Mouse (Mus musculus): ENCODE results near the gene Tbx18.

The Tbx18 gene

DNA sequence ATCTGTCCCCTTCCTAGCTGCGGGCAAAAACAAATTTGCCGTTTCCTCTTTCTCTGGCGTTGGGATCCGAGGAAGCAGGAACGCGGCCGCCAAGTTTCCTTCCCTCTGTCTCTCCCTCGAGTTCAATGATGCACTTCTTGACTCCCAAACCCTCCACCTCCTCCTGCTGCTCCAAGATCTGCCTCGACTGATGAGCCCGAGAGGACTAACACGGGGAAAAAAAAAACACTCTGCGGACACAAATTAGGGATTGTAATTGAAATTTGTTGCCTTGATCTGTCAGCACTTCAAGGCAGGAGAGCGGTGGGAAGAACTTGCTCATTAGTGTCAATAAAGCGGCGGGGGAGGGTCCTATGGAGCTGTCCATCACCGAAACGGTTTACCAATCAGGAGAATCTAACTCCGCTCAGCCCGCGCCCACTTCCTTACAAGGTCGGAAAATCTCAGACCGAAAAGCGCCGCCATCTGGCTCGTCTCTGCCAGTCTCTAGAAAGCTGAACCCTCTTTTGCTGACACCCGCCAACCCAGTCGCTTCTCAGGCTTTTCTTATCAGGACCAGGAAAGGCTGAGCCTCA lies at the start of gene Tbx18:
Gene Tbx18 (minus strand): TSS at position 300 of the 575 bp plus-strand sequence.
- DNase-seq, result peak; percentile 85 to 89

DNA sequence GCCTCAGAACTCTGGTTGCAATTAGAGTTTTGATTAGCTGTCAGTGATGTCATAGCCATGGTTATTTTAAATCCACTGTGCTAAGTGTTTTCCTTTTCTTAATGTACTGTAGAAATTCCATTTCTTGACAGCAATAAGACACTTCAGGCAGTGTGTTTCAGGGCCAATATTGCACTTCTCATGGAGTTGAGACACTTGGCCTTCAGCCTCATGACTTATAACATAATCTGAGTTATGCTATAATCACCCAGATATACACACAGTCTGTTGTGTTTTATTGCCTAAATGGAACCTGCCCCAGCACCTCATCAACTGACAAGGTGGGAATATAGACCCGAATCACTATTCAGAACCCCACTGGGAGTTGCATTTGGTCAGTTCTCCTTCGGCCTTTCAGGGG lies 42.9 kb upstream of the Tbx18 start:
- no peak for DNase-seq

DNA sequence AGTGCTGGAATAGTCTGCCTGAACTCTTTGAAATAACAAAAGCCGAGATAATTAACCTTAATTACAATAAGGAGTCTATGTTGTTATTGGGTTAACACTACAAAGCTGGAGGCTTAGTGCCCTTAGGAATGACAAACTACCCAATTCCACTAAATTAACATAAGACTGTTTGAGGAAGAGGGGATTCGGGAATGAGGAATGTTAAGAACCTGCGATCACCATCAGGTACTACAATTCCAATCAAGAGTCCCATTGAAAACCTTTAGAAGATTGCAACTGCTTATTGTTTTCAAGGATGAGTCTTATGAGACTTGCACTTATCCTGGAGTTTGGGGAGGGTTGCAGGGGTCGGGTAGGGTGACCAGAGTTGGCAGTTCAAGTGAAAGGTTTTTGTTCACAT lies 24.6 kb upstream of the Tbx18 start:
- no peak for DNase-seq

DNA sequence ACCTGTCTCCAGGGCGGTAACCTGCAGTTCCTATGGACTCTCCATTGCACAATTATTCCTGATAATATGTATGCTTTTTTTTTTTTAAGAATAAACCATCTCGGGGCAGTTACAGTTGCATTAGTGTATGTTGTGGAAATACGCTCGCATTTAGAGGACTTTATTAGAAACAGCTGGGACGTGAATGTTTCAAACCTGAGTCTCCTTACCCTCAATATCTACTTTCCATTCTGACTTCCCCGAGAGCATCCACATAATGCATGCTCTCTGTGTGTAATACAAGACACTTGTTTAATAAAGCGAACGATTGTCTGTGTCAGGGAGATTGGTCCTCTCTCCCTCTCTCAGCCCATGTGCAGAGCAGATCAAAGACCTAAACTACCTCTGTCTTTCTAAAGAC lies 10.5 kb upstream of the Tbx18 start:
- no peak for DNase-seq

DNA sequence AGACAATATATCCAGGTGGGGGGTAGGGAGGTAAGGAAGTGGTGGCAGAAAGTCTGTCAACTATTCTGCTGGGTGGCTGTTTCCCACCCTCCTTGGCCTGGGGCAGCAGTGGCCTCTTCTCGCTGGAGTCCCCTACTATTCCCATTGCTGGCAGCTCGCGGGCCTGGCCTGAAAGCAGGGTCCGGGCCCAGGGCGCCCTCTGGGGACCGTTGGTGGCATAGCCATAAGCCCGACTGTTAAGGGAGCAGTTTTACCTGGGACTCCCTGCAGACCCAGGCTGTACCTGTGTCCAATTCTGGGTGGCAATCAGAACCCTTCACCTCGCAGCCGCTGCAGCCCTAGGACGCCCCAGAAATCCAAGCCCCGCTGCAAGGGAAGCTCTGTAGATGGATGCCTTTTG lies 9.6 kb upstream of the Tbx18 start:
- DNase-seq, result peak; percentile 87 to 90

DNA sequence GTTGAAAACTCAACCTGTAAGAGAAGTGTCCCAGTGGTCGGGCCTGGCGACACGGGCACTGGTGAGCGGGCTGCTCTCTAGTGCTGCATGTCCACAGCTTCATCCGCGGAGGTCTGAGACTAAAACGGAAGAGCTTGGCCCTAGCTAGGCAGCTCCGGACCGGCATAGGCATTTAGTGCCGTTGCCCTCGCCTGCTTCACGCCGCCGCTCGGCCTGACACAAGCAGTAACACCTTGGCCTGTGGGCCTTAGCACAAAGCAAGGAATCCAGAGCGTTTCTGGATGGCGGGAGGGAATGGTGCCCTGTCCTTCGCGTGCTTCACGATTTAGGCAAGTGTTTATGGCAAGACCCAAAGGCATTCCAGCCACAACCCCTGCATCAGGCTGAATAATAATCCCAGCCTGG lies 9.2 kb upstream of the Tbx18 start:
- DNase-seq, result peak; percentile 18 to 41

DNA sequence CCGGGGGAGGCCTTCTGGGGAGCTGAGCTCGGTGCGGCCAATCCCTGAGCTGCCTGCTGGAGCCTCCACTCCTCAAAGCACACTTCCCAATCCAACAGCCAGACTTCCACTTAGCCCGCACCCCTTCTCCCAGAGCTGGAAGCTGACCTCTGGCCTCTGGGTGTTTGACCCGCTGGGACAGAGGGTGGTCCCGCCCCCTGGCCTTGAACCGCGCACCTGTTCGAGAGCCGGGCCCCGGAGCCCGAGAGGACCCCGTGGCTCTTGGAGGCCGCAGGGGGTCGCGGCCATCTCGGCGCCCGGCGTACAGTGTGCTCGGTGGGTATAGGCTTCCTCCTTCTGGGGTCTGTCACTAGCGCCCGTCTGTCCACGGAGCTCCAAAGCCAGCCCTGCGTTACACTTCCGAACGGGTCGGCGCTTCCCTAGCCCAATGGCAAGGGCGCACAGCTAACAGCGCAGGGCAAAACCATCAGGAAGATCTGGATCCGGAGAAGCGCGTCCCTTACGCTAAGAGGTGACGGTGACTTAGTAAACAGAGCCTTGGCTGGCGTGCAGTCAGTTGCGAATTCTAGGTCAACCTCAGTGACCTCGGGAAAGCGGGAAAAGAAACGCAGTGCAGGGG lies 8.6 kb upstream of the Tbx18 start:
- peak; percentile 25 to 37 for DNase-seq

DNA sequence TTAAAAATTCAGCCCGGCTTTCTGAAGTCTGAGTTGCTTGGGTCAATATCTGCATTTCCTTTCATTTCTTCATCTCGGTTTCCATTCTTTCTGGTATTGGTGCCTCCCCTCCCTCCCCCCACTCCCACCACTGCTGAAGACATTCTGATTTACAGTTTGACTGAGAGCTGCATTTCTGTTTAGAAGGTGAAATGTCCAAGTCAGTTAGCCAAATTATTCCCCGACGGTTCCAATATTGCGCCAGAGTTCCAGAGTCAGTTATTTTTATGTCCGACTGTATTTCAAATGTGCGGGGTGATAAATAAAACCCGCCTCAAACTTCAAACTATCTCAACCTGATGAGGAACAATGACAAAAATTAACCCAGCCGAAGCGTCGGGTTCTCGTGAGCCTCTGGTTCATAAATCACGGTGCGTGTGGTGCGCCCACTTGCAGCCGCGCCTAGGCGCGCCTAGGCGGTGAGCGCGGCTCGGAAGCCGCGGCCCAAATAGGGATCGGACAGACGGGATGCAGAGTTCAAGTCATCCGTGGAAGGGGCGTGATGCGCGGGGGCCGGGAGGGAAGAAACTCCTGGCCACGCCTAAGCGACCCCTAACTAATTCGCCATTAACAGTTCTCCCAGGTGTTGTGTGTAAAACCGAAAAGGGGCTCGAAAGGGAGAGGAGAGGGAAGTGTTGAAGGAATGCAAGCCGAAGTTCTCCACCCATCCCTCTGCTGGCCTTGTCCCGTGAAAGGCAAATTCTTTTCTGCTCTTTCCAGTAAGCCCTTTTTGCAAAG lies 7.9 kb upstream of the Tbx18 start:
- DNase-seq, result no peak

DNA sequence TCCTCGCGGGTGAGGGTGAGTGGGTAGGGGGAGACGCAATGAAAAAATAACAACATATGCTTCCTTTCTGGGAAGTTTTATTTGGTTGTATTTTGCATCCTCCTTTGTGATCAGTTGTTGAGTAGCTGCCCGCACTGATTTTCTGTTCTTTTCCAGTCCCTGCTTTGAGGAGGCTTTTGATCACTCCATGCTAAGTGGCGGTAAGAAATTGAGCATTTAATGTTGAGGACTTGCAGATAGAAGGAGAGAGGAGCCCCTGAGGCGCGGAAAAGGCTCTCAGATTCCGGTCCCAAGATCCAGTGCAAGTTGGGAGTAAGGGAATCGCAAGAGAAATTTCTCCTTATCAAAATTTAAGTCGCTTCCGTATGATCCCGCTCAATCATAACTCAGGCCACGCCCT lies 7.1 kb upstream of the Tbx18 start:
- peak in 1 of 2 experiments; percentile 47 for DNase-seq

DNA sequence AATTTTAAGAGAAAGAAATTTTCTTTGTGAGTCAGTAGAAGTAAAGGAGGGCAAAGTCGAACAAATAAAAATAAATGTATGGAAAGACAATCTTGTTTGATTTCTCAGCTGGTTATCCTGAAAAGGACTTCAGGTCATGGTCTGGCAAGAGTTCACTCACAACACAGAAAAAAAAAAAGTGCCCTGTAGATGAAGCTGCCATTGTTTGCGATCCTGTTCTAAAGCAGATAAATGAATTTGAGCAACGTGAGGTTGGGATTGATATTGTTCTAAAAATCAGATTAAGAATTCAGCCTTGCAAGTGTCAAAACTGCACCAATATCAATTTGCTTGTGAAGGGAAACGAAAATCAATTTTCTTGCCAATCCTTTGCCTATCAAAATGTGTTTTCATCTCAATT lies 6.2 kb upstream of the Tbx18 start:
- peak in 1 of 2 experiments; percentile 28 for DNase-seq

DNA sequence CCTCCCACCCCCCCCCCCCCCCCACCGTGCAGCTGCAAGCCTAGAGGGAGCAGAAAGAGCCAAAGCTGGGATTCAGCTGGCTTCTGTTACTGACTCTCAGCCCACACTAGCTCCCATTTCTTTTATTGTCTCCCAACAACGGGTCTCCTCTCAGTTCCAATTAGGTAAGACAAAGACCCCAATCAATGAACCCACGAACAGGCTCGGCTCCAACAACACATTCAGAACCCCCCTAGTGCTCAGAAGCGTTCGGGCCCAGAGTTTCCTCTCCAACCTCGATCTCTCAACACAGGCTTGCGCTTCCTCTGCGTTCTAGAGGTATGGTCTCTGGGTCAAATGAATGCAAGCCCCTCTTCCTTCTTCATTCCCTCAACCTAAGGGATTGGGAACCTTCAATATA lies 4.0 kb upstream of the Tbx18 start:
- DNase-seq, result peak in 1 of 2 experiments; percentile 18

DNA sequence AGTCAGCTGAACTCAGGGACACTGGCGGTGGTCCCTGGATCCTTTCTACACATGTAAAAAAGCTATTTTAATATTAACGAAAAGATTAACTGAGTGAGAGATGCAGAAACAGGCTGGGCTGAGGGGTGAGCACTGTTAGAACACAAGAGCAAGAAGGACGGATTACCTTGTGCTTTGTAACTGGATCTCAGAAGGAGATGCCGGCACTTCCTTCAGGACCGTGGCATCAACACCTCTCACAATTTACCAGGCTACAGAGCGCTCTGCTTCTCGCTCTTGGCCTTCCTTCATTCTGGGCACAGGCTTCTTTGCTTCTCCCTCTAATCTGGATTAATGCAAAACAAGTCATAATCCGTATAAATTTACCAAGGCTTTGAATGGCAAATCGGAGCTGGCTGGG lies 3.6 kb upstream of the Tbx18 start:
- DNase-seq, result peak in 1 of 2 experiments; percentile 30

DNA sequence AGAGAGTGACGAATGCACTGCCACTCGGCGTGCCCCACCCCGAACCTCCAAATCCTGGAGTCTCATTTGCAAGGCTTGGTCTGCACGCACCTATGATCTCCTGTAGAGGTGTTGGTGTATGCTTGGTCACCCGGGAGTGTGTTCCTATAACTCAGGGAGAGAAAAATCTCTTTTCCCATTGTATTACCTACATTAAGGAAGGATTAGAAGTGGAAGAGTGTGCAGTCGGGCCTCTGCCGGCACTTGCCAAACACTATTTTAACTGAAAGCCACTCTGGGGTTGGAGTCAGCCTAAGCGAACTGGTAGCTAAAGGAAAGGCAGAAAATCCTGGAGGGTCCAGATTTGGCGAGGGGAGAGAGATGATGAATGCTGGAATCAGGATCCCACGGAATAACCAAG lies 2.7 kb upstream of the Tbx18 start:
- no peak for DNase-seq

DNA sequence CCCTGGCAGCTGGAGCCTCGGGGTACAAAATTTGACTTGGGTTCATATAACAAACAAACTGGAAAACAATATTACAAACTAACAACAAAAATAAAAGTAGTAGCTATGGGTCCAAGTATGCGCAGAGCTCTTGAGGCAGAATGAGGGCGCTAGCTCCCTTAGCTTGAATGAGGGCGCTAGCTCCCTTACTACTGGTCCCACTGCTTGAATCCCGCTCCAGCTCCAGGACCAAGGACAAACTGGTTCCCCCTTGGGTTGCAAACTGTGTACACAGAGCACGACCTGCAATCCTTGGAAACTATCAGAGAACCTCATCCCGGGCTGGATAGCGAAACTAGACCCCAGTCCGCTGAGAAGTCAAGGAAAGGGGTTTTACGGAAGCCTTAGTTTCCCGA lies 2.2 kb upstream of the Tbx18 start:
- DNase-seq, result peak in 1 of 2 experiments; percentile 18

DNA sequence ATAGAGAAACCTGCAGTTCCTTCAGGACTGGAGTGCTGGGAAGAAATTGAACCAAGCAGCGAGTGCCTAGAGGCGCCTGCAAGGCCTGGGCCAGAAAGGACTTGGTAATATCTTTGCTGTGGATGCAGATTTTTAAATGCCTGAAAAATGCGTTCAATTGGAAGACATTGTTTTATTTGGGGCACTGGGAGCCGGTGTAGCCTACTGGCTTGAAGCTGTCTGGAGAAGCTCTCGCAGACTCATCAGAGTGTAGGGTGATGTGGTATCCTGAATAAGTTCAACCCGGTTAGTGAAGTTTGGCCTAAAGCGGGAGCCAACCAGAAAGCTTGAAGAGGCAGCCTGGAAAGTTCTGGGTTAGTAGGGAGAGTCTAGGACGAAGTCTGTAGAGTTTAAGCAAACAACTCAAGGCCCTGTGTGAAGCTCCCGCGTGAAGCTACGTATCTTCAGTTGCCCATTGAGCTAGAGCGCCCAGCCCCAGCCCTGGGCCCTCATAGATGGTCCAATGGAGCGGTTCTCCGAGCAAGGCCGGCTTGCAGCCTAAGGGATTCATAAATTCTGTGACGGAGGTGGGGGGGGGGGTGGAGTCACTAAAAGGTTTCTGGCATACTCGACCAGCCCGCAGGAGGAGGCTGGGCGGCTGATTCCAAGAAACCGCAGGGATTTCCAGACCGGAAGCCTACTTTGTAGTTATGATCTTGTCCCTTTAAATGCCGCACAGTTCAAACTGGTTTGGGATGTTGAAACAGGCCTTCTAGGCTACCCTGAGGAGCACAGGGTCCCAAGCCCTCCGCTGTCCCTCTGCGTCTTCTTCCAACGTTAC lies 1.6 kb upstream of the Tbx18 start:
- peak; percentile 13 to 39 for DNase-seq

DNA sequence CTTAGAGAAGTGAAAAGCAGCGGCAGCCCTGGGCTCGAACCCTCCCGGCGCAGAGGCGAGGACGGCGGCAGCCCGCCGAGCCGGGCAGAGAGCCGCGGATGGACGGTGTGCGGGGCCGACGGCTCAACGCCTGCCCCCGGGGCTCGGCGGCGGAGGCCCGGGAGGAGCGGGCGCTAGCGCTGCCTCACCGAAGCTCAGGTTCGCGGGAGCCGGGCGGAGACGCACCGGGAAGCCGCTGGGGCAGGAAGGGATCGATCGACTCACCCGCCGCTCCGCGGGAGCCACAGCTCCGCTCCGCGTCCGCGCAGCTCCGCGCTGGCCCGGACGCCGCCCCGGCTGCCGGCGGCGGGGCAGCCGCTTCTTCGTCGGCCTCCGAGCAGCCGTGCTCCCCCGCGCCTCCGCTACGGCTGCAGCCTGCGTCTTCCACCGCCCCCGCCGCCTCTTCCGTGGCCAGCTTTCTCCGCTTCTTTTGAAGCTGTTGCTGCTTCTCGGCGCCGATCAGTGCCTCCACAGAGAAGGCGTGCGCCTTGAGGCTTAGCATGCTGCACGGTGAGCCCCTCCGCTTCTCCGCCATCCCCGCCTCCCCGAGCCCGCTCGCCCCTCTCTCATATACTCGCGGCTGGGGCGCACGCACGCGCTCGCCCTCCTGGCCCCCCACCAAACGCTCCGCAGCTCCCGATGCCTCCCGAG lies 644 bp downstream of the Tbx18 start:
- DNase-seq, result peak; percentile 36 to 54

DNA sequence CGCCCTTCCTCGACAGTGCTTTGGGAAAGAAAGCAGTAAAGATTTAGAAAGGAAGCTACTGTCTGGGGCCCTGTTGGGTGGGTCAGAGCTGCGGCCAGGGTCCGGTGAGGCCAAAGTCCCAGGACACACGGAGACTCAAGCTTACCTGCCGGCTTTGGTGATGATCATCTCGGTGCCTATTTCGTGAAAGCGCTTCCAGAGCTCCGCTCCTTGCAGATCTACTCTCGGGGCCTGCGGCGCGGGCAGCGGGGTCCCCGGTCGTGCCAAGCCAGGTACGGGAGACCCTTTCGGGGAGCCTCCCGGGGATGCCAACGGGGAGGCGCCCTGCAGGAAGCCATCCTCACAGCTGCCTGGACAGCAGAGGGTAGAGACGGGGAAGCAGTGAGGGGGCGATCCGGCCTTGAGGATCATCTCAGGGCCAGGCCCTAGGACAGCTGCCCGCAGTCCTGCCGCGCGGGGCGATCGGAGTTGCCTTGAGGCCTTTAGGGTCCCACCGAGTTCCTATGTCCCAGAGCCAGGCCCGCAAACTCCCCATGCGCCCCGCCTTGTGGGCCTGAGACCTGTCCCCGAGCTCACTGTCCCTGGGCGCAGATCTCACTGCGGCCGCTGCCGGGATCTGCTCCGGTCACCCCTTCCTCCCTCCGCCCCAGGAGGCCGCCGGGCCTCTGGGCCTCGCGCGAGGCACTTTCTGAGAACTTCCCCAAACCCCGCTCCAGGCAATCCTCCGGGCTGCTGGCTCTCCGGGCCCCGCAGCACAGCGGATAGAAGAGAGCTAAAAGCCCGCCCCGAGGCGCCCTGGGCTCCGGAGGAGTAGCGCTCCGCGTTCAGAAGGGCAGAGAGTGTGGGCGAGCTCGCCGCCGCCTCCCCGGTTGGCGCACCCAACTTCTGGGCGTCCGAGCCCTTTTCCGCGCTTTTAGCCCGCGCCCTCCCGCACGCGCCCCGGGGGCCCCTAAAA lies 1.5 kb downstream of the Tbx18 start:
- DNase-seq, result peak; percentile 34 to 43

DNA sequence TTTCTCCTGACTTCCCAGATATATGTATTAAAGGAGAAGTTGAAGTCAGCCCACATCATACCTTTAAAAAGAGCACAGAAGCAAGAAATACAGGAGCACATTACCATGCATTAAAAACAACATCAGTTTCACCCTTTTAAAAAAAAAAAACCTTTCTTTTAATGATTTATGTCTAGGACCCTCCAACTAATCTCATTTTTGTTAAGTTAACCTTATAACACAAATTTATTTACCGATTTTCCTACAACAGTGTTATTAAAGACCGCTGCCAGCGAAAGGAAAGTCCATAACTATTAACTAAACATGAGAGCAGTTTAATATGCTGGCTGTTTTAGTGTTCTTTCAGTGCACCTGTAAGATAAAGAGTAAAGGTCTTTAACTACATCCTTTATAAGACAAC lies 3.0 kb downstream of the Tbx18 start:
- DNase-seq, result no peak

DNA sequence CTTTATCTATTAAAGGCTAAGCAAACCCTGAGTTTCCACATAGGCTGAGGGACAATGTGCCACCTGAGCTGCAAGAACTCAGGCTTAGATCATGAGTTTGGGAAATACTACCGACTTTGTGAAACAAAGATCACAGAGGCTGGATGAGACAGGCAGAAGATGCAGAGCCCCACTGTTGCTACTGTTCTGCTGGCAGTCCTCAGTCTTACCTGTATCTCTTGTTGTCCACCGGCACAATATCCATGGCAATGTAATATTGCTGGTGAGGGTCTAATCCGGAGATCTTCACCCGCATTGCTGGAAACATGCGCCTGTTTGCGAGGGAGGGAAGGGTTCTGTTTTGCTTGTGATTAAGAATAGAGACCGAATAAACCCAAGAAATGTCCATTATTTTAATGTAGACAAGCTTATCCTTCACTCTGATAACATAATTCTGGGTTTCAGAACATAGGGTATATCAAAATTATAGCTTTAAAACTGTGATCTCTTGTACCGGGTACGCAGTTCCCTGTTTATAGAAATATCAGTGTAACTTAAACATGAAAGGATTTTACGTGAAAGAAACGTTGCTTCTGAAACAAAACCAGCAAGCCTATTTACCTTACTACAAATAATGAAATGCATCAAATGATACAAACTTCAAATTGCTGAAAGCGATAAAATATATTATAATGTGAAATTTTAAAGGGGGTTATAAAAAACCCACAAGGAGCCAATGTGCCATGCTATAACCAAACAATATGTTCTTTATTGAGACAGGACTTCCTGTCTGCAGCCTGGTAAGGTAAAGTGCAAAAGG lies 3.7 kb downstream of the Tbx18 start:
- DNase-seq, result peak; percentile 9 to 42

DNA sequence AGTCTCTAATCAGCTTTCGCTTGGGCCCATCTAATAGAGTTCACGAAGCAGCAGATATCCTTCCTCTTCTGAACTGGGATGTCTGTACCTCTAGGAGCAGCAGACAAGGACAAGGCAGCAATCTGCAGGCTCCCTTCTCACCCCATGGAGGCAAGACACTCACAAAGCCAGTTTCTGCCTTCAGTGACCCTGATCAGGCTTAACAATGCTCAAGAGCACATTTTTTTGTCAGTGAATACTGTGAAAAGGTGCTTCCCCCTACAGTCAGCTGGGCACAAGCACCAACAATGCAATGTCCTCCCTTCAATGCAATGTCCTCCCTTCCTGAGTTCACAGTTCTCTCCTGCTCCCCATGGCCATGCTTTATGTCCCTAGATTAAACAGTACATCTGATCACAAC lies 9.3 kb downstream of the Tbx18 start:
- peak; percentile 25 to 28 for DNase-seq

DNA sequence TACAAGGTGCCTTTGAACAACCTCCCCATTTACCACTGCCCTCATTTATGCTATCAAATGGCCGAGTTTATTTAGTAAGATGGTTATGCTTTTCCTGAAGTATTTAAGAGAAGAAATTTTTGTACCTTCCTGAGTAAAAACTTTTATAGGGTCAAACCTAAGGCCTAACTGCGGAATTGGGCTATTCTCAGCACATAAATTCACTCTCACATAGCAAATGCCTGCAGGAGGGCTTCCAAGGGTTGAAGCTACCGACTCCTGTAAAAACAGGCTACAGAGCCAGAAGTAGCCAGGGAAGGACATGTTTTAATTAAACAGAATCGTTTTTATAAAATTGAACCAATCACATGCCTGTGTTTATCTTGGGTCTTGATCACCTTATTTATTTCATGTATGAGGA lies 20.7 kb downstream of the Tbx18 start:
- no peak for DNase-seq

Measured in cerebellum, postnatal 10 days (tissue).